Mouse (Mus musculus) hindbrain, embryonic 15.5 days (tissue): Measurements from ENCODE around the gene Fanca. TPM values are rescaled to one million over a fixed set of nuclear protein-coding genes. Genes with fewer than 3 reads are reported as not detected.

Experiments
- ATAC-seq: fragments of 200-750 bp; cut with Nextera tagmentation; 2 replicates; pipeline ENCODE4 v1.8.0; 2017; ENCODE audit warnings: low read depth, moderate number of reproducible peaks, moderate TSS enrichment; ENCODE audit not compliant: low FRiP score
- H3K27ac ChIP-seq: fragments of 300-500 bp; sonication (generic); replicated peaks from 2 replicates; pipeline ENCODE4 v1.5.1; 2015; ENCODE audit warnings: mild to moderate bottlenecking, inconsistent platforms
- H3K27me3 ChIP-seq: fragments of 300-500 bp; sonication (generic); 2 replicates; pipeline ENCODE4 v1.6.1; 2015; ENCODE audit warnings: control low read depth, inconsistent platforms
- H3K36me3 ChIP-seq: fragments of 300-500 bp; sonication (generic); 2 replicates; pipeline ENCODE4 v1.6.1; 2015; ENCODE audit warnings: control low read depth, inconsistent platforms
- H3K4me1 ChIP-seq: fragments of 300-500 bp; sonication (generic); replicated peaks from 2 replicates; pipeline ENCODE4 v1.6.1; 2015; ENCODE audit warnings: control low read depth, inconsistent platforms
- H3K4me2 ChIP-seq: fragments of 300-500 bp; sonication (generic); 2 replicates; pipeline ENCODE4 v1.6.1; 2015; ENCODE audit warnings: moderate library complexity, mild to moderate bottlenecking, inconsistent platforms
- H3K4me3 ChIP-seq: fragments of 300-500 bp; sonication (generic); 2 replicates; pipeline ENCODE4 v1.5.1; 2015; ENCODE audit warnings: mild to moderate bottlenecking, inconsistent platforms
- H3K9ac ChIP-seq: fragments of 300-500 bp; sonication (generic); 2 replicates; pipeline ENCODE4 v1.6.1; 2015; ENCODE audit warnings: inconsistent platforms
- H3K9me3 ChIP-seq: fragments of 300-500 bp; sonication (generic); 2 replicates; pipeline ENCODE4 v1.6.1; 2016; ENCODE audit warnings: control low read depth, inconsistent platforms
- WGBS: fragments of 180-500 bp; shearing (Covaris S2); methylation state at CpG from one replicate; pipeline ENCODE4 v1.1.7; 2015; 5-methylcytosine and 5-hydroxymethylcytosine counted together
- polyA plus RNA-seq: library from polyadenylated mRNA; unstranded; fragments of >200 nt; fragmentation: Nextera tagmentation; extraction: Ambion mirVana; gene quantifications from 2 replicates; pipeline ENCODE4 v1.2.1, GENCODE M21; 2015

Fanca gene
- polyA plus RNA-seq, 1 experiment from 2014 or later: 6.9 TPM

DNA sequence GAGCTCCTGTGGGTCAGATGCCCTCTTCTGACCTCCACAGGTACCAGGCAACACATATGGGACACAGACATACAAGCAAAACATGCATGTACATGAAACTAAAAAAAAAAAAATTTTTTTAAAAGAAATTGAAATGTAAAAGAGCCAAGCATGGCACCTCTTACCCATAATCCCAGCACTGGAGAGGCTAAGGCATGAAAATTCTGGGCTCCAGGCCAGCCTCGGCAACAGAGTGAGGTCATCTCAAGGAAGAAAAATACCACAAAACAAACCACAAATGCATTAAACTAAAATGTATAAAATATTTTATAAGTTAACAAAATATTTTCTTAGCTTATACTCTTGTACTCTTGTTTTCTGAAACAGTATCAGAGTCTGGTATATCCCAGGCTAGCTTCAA is 97.5 kb downstream of the Fanca start:
- WGBS: 87% methylated on average over 1 of the region's 1 CpGs
- H3K4me3 ChIP-seq: no peak overlapping the region
- no peak overlapping the region for H3K9ac ChIP-seq

More for the DNA sequence above, 97.5 kb downstream of the Fanca start:
- Histone ChIP-seq H3K27ac (no peak overlapping the region), H3K9me3 (no peaks in the 10 kb centered on the region), H3K4me1 (peaks cover 16% of the 10 kb centered on the region), H3K27me3 (no peaks in the 10 kb centered on the region), H3K36me3 (no peaks in the 10 kb centered on the region), H3K4me2 (no peak overlapping the region)
- no peak for ATAC-seq

Other genes starting within 250 kb of the Fanca start
- 632 and 725 TPM in 2 replicates for gene Rpl13, start 216.2 kb downstream of the Fanca start, polyA plus RNA-seq
- gene Cpne7, start 201.2 kb downstream of the Fanca start, polyA plus RNA-seq: 4.3 and 4.5 TPM in 2 replicates
- 1.6 TPM in 2 replicates for gene Sult5a1, start 160.3 kb downstream of the Fanca start, polyA plus RNA-seq
- gene Dpep1, start 132.3 kb downstream of the Fanca start, polyA plus RNA-seq: 0.18 and 0.50 TPM in 2 replicates
- 200 and 215 TPM in 2 replicates for gene Chmp1a, start 105.8 kb downstream of the Fanca start, polyA plus RNA-seq
- 6.2 and 8.7 TPM in 2 replicates for gene Spata33, start 105.7 kb downstream of the Fanca start, polyA plus RNA-seq
- gene Cdk10, start 93.7 kb downstream of the Fanca start, polyA plus RNA-seq: 45.2 and 48.5 TPM in 2 replicates
- 10.1 and 11.4 TPM in 2 replicates for gene Spata2l, start 82.3 kb downstream of the Fanca start, polyA plus RNA-seq
- gene Zfp276, start 64.4 kb downstream of the Fanca start, polyA plus RNA-seq: 24.7 and 25.2 TPM in 2 replicates
- 58.8 and 66.6 TPM in 2 replicates for gene Vps9d1, start 64.2 kb downstream of the Fanca start, polyA plus RNA-seq
- 38.3 and 39.5 TPM in 2 replicates for gene Spire2, start 14.1 kb upstream of the Fanca start, polyA plus RNA-seq
- gene Tcf25, start 55.2 kb upstream of the Fanca start, polyA plus RNA-seq: 332 and 377 TPM in 2 replicates
- 0.06 and 0.16 TPM in 2 replicates for gene Mc1r, start 88.5 kb upstream of the Fanca start, polyA plus RNA-seq
- 1,757 and 1,788 TPM in 2 replicates for gene Tubb3, start 92.8 kb upstream of the Fanca start, polyA plus RNA-seq
- 48.6 and 51.6 TPM in 2 replicates for gene Def8, start 105.0 kb upstream of the Fanca start, polyA plus RNA-seq
- 49.9 and 52.9 TPM in 2 replicates for gene Afg3l1, start 159.3 kb upstream of the Fanca start, polyA plus RNA-seq
- 80.1 and 90.3 TPM in 2 replicates for gene Dbndd1, start 196.9 kb upstream of the Fanca start, polyA plus RNA-seq
- 39.0 and 43.3 TPM in 2 replicates for gene Gas8, start 200.3 kb upstream of the Fanca start, polyA plus RNA-seq